Mouse (Mus musculus): ENCODE data around the gene Gas2. TPM values are rescaled to one million over a fixed set of nuclear protein-coding genes. Genes with fewer than 3 reads are reported as not detected.

Gas2 gene
- total RNA-seq, 1 experiment, result 4.1 TPM

GRCm38 (mm10) chr7:51962219-51962952 lies 100.6 kb downstream of the Gas2 start:
- no peak for DNase-seq (ENCODE audit: low read depth, low spot score)
- H3K27ac ChIP-seq (ENCODE audit: insufficient read depth, low read depth, low read length, poor library complexity, severe bottlenecking), result no peak overlapping the region
- H3K9ac ChIP-seq (ENCODE audit: insufficient read depth, low read depth, low read length, poor library complexity, severe bottlenecking), result no peak overlapping the region
- TF ChIP-seq CHD2 (IDR thresholded peaks at IDR 0.05; ENCODE audit: low read depth, low read length) (no peak), HCFC1 (IDR thresholded peaks at IDR 0.05; ENCODE audit: borderline replicate concordance, insufficient read depth, low read length) (no peak), MAFK (IDR thresholded peaks at IDR 0.05; ENCODE audit: insufficient read depth, low read depth, low read length) (no peak), ZNF384 (IDR thresholded peaks at IDR 0.05; ENCODE audit: low read depth, low read length) (no peak), ZC3H11A (IDR thresholded peaks at IDR 0.05; ENCODE audit: borderline replicate concordance, low read depth, low read length) (no peak)
- H3K4me1 ChIP-seq (ENCODE audit: control insufficient read depth in 2 of 2, insufficient read depth in 2 of 2, low read length in 2 of 2, poor library complexity in 1 of 2), result peaks cover 2 to 10% of the 10 kb centered on the region in 2 experiments; a peak in 2 of 4 replicates
- in situ Hi-C loops (cut with MboI; ENCODE audit: low sequenced_read_pairs in 2 of 2, unreplicated experiment in 2 of 2), result loop anchor here in 1 of 2 experiments (25.0 kb wide), 1 partner anchor 325 kb away; no protein-coding TSS in a partner anchor
- no peaks in the 10 kb centered on the region for H3K9me3 ChIP-seq (ENCODE audit: control insufficient read depth, insufficient read depth, low read depth, low read length)
- no peak overlapping the region for H3K4me3 ChIP-seq (ENCODE audit: insufficient read depth in 1 of 2, low read depth in 1 of 2, low read length in 2 of 2, poor library complexity in 1 of 2, severe bottlenecking in 1 of 2)
- H3K36me3 ChIP-seq (ENCODE audit: control insufficient read depth, insufficient read depth, low read length, poor library complexity, severe bottlenecking), result no peaks in the 10 kb centered on the region

DNA sequence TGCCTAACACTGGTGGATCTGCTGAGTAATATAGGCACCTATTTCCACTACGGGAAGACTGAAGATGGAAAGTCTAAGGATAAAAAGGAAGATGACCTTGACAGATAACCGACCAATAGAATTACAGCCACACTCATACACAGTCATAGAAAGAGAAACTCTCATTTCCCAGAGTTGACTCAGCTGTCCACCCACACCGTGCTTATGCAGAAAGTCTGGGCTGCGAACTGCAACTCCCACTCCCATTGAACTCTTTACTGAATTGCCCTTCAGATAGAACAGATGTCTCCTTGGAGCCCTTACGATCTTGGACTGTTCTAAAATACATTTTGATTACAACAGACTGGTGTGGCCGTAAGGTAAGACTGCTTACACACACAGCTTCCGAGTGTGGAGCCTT lies 102.9 kb downstream of the Gas2 start:
- H3K9ac ChIP-seq (ENCODE audit: insufficient read depth, low read depth, low read length, poor library complexity, severe bottlenecking), result no peak overlapping the region
- no peaks in the 10 kb centered on the region for H3K9me3 ChIP-seq (ENCODE audit: control insufficient read depth, insufficient read depth, low read depth, low read length)
- H3K36me3 ChIP-seq (ENCODE audit: control insufficient read depth, insufficient read depth, low read length, poor library complexity, severe bottlenecking), result no peaks in the 10 kb centered on the region
- H3K27ac ChIP-seq (ENCODE audit: insufficient read depth, low read depth, low read length, poor library complexity, severe bottlenecking), result no peak overlapping the region
- H3K4me1 ChIP-seq (ENCODE audit: control insufficient read depth in 2 of 2, insufficient read depth in 2 of 2, low read length in 2 of 2, poor library complexity in 1 of 2), result no peaks in the 10 kb centered on the region
- TF ChIP-seq MAFK (IDR thresholded peaks at IDR 0.05; ENCODE audit: insufficient read depth, low read depth, low read length) (no peak), HCFC1 (IDR thresholded peaks at IDR 0.05; ENCODE audit: borderline replicate concordance, insufficient read depth, low read length) (no peak), ZNF384 (IDR thresholded peaks at IDR 0.05; ENCODE audit: low read depth, low read length) (no peak), ZC3H11A (IDR thresholded peaks at IDR 0.05; ENCODE audit: borderline replicate concordance, low read depth, low read length) (no peak), CHD2 (IDR thresholded peaks at IDR 0.05; ENCODE audit: low read depth, low read length) (no peak)
- in situ Hi-C loops (cut with MboI; ENCODE audit: low sequenced_read_pairs in 2 of 2, unreplicated experiment in 2 of 2), result loop anchor here in 1 of 2 experiments (25.0 kb wide), 1 partner anchor 327 kb away; no protein-coding TSS in a partner anchor
- no peak for DNase-seq (ENCODE audit: low read depth, low spot score)
- H3K4me3 ChIP-seq (ENCODE audit: insufficient read depth in 1 of 2, low read depth in 1 of 2, low read length in 2 of 2, poor library complexity in 1 of 2, severe bottlenecking in 1 of 2), result no peak overlapping the region

GRCm38 (mm10) chr7:51967581-51967980 lies 105.8 kb downstream of the Gas2 start:
- H3K4me3 ChIP-seq (ENCODE audit: insufficient read depth in 1 of 2, low read depth in 1 of 2, low read length in 2 of 2, poor library complexity in 1 of 2, severe bottlenecking in 1 of 2), result no peak overlapping the region

DNA sequence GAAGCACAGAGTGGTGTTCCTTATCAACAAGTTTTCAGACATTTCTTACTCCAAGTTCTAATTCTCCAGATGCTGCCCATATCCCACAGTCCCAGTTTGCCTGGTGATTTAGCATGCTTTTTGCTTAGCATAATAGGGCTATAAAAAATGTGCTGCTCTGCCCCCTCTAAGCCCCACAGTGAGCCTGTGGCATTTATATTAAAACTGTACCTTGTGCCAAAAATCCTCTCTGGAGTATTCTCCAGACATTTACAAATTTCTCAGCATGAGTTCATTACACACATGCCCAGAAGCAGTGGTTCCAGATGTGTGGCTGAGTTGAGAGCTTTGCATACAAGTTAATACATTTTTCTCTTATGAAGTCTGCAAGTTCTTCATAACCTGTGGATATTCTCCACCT lies 107.6 kb downstream of the Gas2 start:
- H3K9ac ChIP-seq (ENCODE audit: insufficient read depth, low read depth, low read length, poor library complexity, severe bottlenecking), result no peak overlapping the region
- no peak for DNase-seq (ENCODE audit: low read depth, low spot score)
- in situ Hi-C loops (cut with MboI; ENCODE audit: low sequenced_read_pairs in 2 of 2, unreplicated experiment in 2 of 2), result loop anchor here in 1 of 2 experiments (25.0 kb wide), 1 partner anchor 332 kb away; no protein-coding TSS in a partner anchor
- no peaks in the 10 kb centered on the region for H3K36me3 ChIP-seq (ENCODE audit: control insufficient read depth, insufficient read depth, low read length, poor library complexity, severe bottlenecking)
- no peaks in the 10 kb centered on the region for H3K9me3 ChIP-seq (ENCODE audit: control insufficient read depth, insufficient read depth, low read depth, low read length)
- TF ChIP-seq CHD2 (IDR thresholded peaks at IDR 0.05; ENCODE audit: low read depth, low read length), result no peak
- TF ChIP-seq ZNF384 (IDR thresholded peaks at IDR 0.05; ENCODE audit: low read depth, low read length), result no peak
- TF ChIP-seq HCFC1 (IDR thresholded peaks at IDR 0.05; ENCODE audit: borderline replicate concordance, insufficient read depth, low read length), result no peak
- no peak for TF ChIP-seq MAFK (IDR thresholded peaks at IDR 0.05; ENCODE audit: insufficient read depth, low read depth, low read length)
- no peak for TF ChIP-seq ZC3H11A (IDR thresholded peaks at IDR 0.05; ENCODE audit: borderline replicate concordance, low read depth, low read length)
- H3K27ac ChIP-seq (ENCODE audit: insufficient read depth, low read depth, low read length, poor library complexity, severe bottlenecking), result no peak overlapping the region
- no peak overlapping the region for H3K4me3 ChIP-seq (ENCODE audit: insufficient read depth in 1 of 2, low read depth in 1 of 2, low read length in 2 of 2, poor library complexity in 1 of 2, severe bottlenecking in 1 of 2)
- H3K4me1 ChIP-seq (ENCODE audit: control insufficient read depth in 2 of 2, insufficient read depth in 2 of 2, low read length in 2 of 2, poor library complexity in 1 of 2), result no peaks in the 10 kb centered on the region

More at GRCm38 (mm10) chr7:51967581-51967980, 105.8 kb downstream of the Gas2 start:
- DNase-seq (ENCODE audit: low read depth, low spot score), result no peak
- H3K36me3 ChIP-seq (ENCODE audit: control insufficient read depth, insufficient read depth, low read length, poor library complexity, severe bottlenecking), result no peaks in the 10 kb centered on the region
- H3K9me3 ChIP-seq (ENCODE audit: control insufficient read depth, insufficient read depth, low read depth, low read length), result no peaks in the 10 kb centered on the region
- no peak for TF ChIP-seq CHD2 (IDR thresholded peaks at IDR 0.05; ENCODE audit: low read depth, low read length)
- TF ChIP-seq HCFC1 (IDR thresholded peaks at IDR 0.05; ENCODE audit: borderline replicate concordance, insufficient read depth, low read length), result no peak
- no peak for TF ChIP-seq ZC3H11A (IDR thresholded peaks at IDR 0.05; ENCODE audit: borderline replicate concordance, low read depth, low read length)
- TF ChIP-seq ZNF384 (IDR thresholded peaks at IDR 0.05; ENCODE audit: low read depth, low read length), result no peak
- no peak for TF ChIP-seq MAFK (IDR thresholded peaks at IDR 0.05; ENCODE audit: insufficient read depth, low read depth, low read length)
- in situ Hi-C loops (cut with MboI; ENCODE audit: low sequenced_read_pairs in 2 of 2, unreplicated experiment in 2 of 2), result loop anchor here in 1 of 2 experiments (25.0 kb wide), 1 partner anchor 330 kb away; no protein-coding TSS in a partner anchor
- no peak overlapping the region for H3K9ac ChIP-seq (ENCODE audit: insufficient read depth, low read depth, low read length, poor library complexity, severe bottlenecking)
- H3K4me1 ChIP-seq (ENCODE audit: control insufficient read depth in 2 of 2, insufficient read depth in 2 of 2, low read length in 2 of 2, poor library complexity in 1 of 2), result no peaks in the 10 kb centered on the region
- H3K27ac ChIP-seq (ENCODE audit: insufficient read depth, low read depth, low read length, poor library complexity, severe bottlenecking), result no peak overlapping the region

Measured in ES-E14 (cell line).